Mouse (Mus musculus) forebrain, embryonic 11.5 days (tissue): ENCODE results near the gene Hapln1. TPM values are rescaled to one million over a fixed set of nuclear protein-coding genes. Genes with fewer than 3 reads are reported as not detected.

ENCODE experiments used
- ATAC-seq: fragments of 200-750 bp; cut with Nextera tagmentation; replicated peaks from 2 replicates; pipeline ENCODE4 v1.8.0; 2017; ENCODE audit warnings: moderate TSS enrichment; ENCODE audit not compliant: low FRiP score
- DNase-seq: peaks from one replicate; pipeline ENCODE4 v3.0.0-alpha.2; 2017; ENCODE audit warnings: low spot score
- H3K27ac ChIP-seq: fragments of 300-500 bp; sonication (generic); 2 replicates; pipeline ENCODE4 v1.5.1; 2014; ENCODE audit warnings: low read depth, low read length
- H3K27me3 ChIP-seq: fragments of 300-500 bp; sonication (generic); 2 replicates; pipeline ENCODE4 v1.6.1; 2014; ENCODE audit warnings: mild to moderate bottlenecking, low read length, mixed read lengths; ENCODE audit not compliant: control insufficient read depth, insufficient read depth
- H3K36me3 ChIP-seq: fragments of 300-500 bp; sonication (generic); 2 replicates; pipeline ENCODE4 v1.6.1; 2014; ENCODE audit warnings: mild to moderate bottlenecking, low read length, moderate library complexity, mixed read lengths; ENCODE audit not compliant: control insufficient read depth, insufficient read depth
- H3K4me1 ChIP-seq: fragments of 300-500 bp; sonication (generic); replicated peaks from 2 replicates; pipeline ENCODE4 v1.6.1; 2014; ENCODE audit warnings: low read length, mixed read lengths; ENCODE audit not compliant: control insufficient read depth, insufficient read depth
- H3K4me2 ChIP-seq: fragments of 300-500 bp; sonication (generic); 2 replicates; pipeline ENCODE4 v1.6.1; 2014; ENCODE audit warnings: low read depth, mild to moderate bottlenecking, low read length, moderate library complexity, mixed read lengths; ENCODE audit not compliant: severe bottlenecking
- H3K4me3 ChIP-seq: fragments of 300-500 bp; sonication (generic); 2 replicates; pipeline ENCODE4 v1.5.1; 2014; ENCODE audit warnings: low read depth, low read length
- H3K9ac ChIP-seq: fragments of 300-500 bp; sonication (generic); 2 replicates; pipeline ENCODE4 v1.6.1; 2014; ENCODE audit warnings: low read length
- H3K9me3 ChIP-seq: fragments of 300-500 bp; sonication (generic); 2 replicates; pipeline ENCODE4 v1.6.1; 2016; ENCODE audit warnings: low read length, mixed read lengths; ENCODE audit not compliant: control insufficient read depth
- WGBS: fragments of 180-500 bp; shearing (Covaris S2); extraction: QIAGEN DNeasy Blood & Tissue Kit; methylation state at CpG from one replicate; pipeline ENCODE4 v1.1.7; 2014; 5-methylcytosine and 5-hydroxymethylcytosine counted together
- polyA plus RNA-seq: library from polyadenylated mRNA; unstranded; fragments of >200 nt; fragmentation: Nextera tagmentation; extraction: Ambion mirVana; gene quantifications from 2 replicates; pipeline ENCODE4 v1.2.1, GENCODE M21; 2014

Hapln1 gene
- polyA plus RNA-seq, 1 experiment from 2014 or later = 18.6 TPM

- no peak for DNase-seq
- ATAC-seq = no peak
- Histone ChIP-seq H3K27me3 (no peaks in the 10 kb centered on the region), H3K27ac (no peak overlapping the region), H3K4me1 (no peaks in the 10 kb centered on the region), H3K4me3 (no peak overlapping the region), H3K36me3 (no peaks in the 10 kb centered on the region), H3K9ac (no peak overlapping the region), H3K9me3 (no peaks in the 10 kb centered on the region), H3K4me2 (no peak overlapping the region)
- WGBS = 81% methylated on average over 4 of the region's 4 CpGs
These were observed 43.6 kb downstream of the Hapln1 start for GRCm38 (mm10) chr13:89583138-89583746.

- ATAC-seq = no peak
- DNase-seq = no peak
- Histone ChIP-seq H3K4me1 (no peaks in the 10 kb centered on the region), H3K4me2 (no peak overlapping the region), H3K9ac (no peak overlapping the region), H3K4me3 (no peak overlapping the region), H3K27ac (no peak overlapping the region), H3K36me3 (no peaks in the 10 kb centered on the region), H3K27me3 (no peaks in the 10 kb centered on the region), H3K9me3 (no peaks in the 10 kb centered on the region)
- WGBS = 72% methylated on average over 10 of the region's 10 CpGs
These were observed 44.4 kb downstream of the Hapln1 start for GRCm38 (mm10) chr13:89583747-89584738.

GRCm38 (mm10) chr13:89585144-89585543 is 45.5 kb downstream of the Hapln1 start:
- Histone ChIP-seq H3K36me3 (no peaks in the 10 kb centered on the region), H3K4me1 (no peaks in the 10 kb centered on the region), H3K9ac (no peak overlapping the region), H3K9me3 (no peaks in the 10 kb centered on the region), H3K4me2 (no peak overlapping the region), H3K4me3 (no peak overlapping the region), H3K27me3 (no peaks in the 10 kb centered on the region), H3K27ac (no peak overlapping the region)
- 59% methylated on average over 1 of the region's 1 CpGs for WGBS
- ATAC-seq (no peak), DNase-seq (no peak)

- 58% methylated on average over 4 of the region's 4 CpGs for WGBS
- H3K9ac ChIP-seq = no peak overlapping the region
- no peak overlapping the region for H3K4me3 ChIP-seq
- H3K9me3 ChIP-seq = no peaks in the 10 kb centered on the region
- DNase-seq = no peak
- ATAC-seq = 0 out of 2 replicates have a peak, but pooled peaks have one; percentile 49
- H3K36me3 ChIP-seq = no peaks in the 10 kb centered on the region
- no peaks in the 10 kb centered on the region for H3K27me3 ChIP-seq
- H3K4me2 ChIP-seq = no peak overlapping the region
- no peak overlapping the region for H3K27ac ChIP-seq
- H3K4me1 ChIP-seq = no peaks in the 10 kb centered on the region
These were observed 55.5 kb downstream of the Hapln1 start for GRCm38 (mm10) chr13:89595105-89595504.

GRCm38 (mm10) chr13:89597354-89597753 is 57.8 kb downstream of the Hapln1 start:
- ATAC-seq (no peak), DNase-seq (no peak)
- Histone ChIP-seq H3K36me3 (no peaks in the 10 kb centered on the region), H3K9me3 (no peaks in the 10 kb centered on the region), H3K4me2 (no peak overlapping the region), H3K27ac (no peak overlapping the region), H3K4me3 (no peak overlapping the region), H3K27me3 (no peaks in the 10 kb centered on the region), H3K4me1 (no peaks in the 10 kb centered on the region), H3K9ac (no peak overlapping the region)

GRCm38 (mm10) chr13:89600466-89600865 is 60.9 kb downstream of the Hapln1 start:
- ATAC-seq (no peak), DNase-seq (no peak)
- Histone ChIP-seq H3K9me3 (no peaks in the 10 kb centered on the region), H3K27ac (no peak overlapping the region), H3K4me2 (no peak overlapping the region), H3K9ac (no peak overlapping the region), H3K36me3 (no peaks in the 10 kb centered on the region), H3K27me3 (no peaks in the 10 kb centered on the region), H3K4me1 (no peaks in the 10 kb centered on the region), H3K4me3 (no peak overlapping the region)
- WGBS = 86% methylated on average over 7 of the region's 7 CpGs

GRCm38 (mm10) chr13:89603336-89603735 is 63.7 kb downstream of the Hapln1 start:
- Histone ChIP-seq H3K36me3 (no peaks in the 10 kb centered on the region), H3K27me3 (no peaks in the 10 kb centered on the region), H3K4me1 (no peaks in the 10 kb centered on the region), H3K4me3 (no peak overlapping the region), H3K9ac (no peak overlapping the region), H3K9me3 (no peaks in the 10 kb centered on the region), H3K27ac (no peak overlapping the region), H3K4me2 (no peak overlapping the region)
- no peak for DNase-seq
- ATAC-seq = no peak
- 92% methylated on average over 3 of the region's 3 CpGs for WGBS

GRCm38 (mm10) chr13:89607399-89607798 is 67.8 kb downstream of the Hapln1 start:
- peak overlapping the region; percentile 25; the same call in 1 of the 2 replicates for H3K27ac ChIP-seq
- no peak for DNase-seq
- 42% methylated on average over 3 of the region's 3 CpGs for whole genome bisulfite sequencing

More at GRCm38 (mm10) chr13:89607399-89607798, 67.8 kb downstream of the Hapln1 start:
- H3K9ac ChIP-seq = no peak overlapping the region
- no peak overlapping the region for H3K4me2 ChIP-seq
- no peaks in the 10 kb centered on the region for H3K4me1 ChIP-seq
- peak; percentile 62 for ATAC-seq
- H3K9me3 ChIP-seq = no peaks in the 10 kb centered on the region
- no peaks in the 10 kb centered on the region for H3K27me3 ChIP-seq
- no peak overlapping the region for H3K4me3 ChIP-seq
- H3K36me3 ChIP-seq = no peaks in the 10 kb centered on the region
